Mouse (Mus musculus) ES-E14 (cell line): ENCODE results near the gene Emc1.

Source experiments
- CHD2 ChIP-seq: IDR thresholded peaks from 2 replicates; pipeline ENCODE4 v1.6.1; 2014; ENCODE audit warnings: mild to moderate bottlenecking, low read depth, low read length, inconsistent platforms
- HCFC1 ChIP-seq: IDR thresholded peaks from 2 replicates; pipeline ENCODE4 v1.6.1; 2012; ENCODE audit warnings: low read length, inconsistent platforms, borderline replicate concordance; ENCODE audit not compliant: insufficient read depth
- MAFK ChIP-seq: IDR thresholded peaks from 2 replicates; pipeline ENCODE4 v1.6.1; 2014; ENCODE audit warnings: mild to moderate bottlenecking, low read depth, low read length, inconsistent platforms; ENCODE audit not compliant: insufficient read depth
- ZC3H11A ChIP-seq: IDR thresholded peaks from 2 replicates; pipeline ENCODE4 v1.6.1; 2012; ENCODE audit warnings: low read depth, mild to moderate bottlenecking, inconsistent platforms, low read length, borderline replicate concordance
- ZNF384 ChIP-seq: IDR thresholded peaks from 2 replicates; pipeline ENCODE4 v1.6.1; 2012; ENCODE audit warnings: low read depth, low read length, inconsistent platforms

GRCm38 (mm10) chr4:139373531-139373930 is 21.1 kb downstream of the Emc1 start:
- no peak for TF ChIP-seq MAFK
- TF ChIP-seq CHD2 = no peak
- TF ChIP-seq ZC3H11A = no peak
- TF ChIP-seq ZNF384 = no peak
- no peak for TF ChIP-seq HCFC1
